Mouse (Mus musculus) cortical plate, adult 2 months (tissue): ENCODE results near the gene Ddx54.

Experiments used
- CTCF ChIP-seq: fragments of 200-500 bp; IDR thresholded peaks from 2 replicates; pipeline ENCODE4 v1.5.1; 2011; ENCODE audit warnings: mild to moderate bottlenecking, control low read depth, low read length; ENCODE audit not compliant: insufficient read depth; ENCODE audit errors: extremely low read depth
- POLR2A ChIP-seq: fragments of 200-500 bp; IDR thresholded peaks from 2 replicates; pipeline ENCODE4 v1.6.1; 2011; ENCODE audit warnings: mild to moderate bottlenecking, low read length, control low read depth; ENCODE audit not compliant: insufficient read depth; ENCODE audit errors: extremely low read depth

- TF ChIP-seq CTCF (no peak), POLR2A (no peak)
Measured at GRCm38 (mm10) chr5:120626399-120626798, 13.9 kb downstream of the Ddx54 start.
